Mouse (Mus musculus): ENCODE results near the gene Ankmy1.

Gene Ankmy1

GRCm38 (mm10) chr1:92830626-92831187 is 72.0 kb downstream of the Ankmy1 start:
- no peak for DNase-seq (ENCODE audit: low spot score in 2 of 2)

GRCm38 (mm10) chr1:92815756-92816294 is 86.9 kb downstream of the Ankmy1 start:
- DNase-seq (ENCODE audit: low spot score in 2 of 2): no peak

GRCm38 (mm10) chr1:92815100-92815499 is 87.6 kb downstream of the Ankmy1 start:
- no peak for DNase-seq (ENCODE audit: low spot score in 2 of 2)

- no peak for DNase-seq (ENCODE audit: low spot score in 2 of 2)
Observed at GRCm38 (mm10) chr1:92814319-92814718, 88.4 kb downstream of the Ankmy1 start.

Measured in frontal cortex, postnatal 36 days (tissue).